Mouse (Mus musculus) Patski (cell line): Measurements from ENCODE around the gene Guca2a. TPM values are rescaled to one million over a fixed set of nuclear protein-coding genes. Genes with fewer than 3 reads are reported as not detected.

Experiments used
- ATAC-seq: fragments of 100-300 bp; one replicate; pipeline ENCODE4 v1.8.0; 2021
- CTCF ChIA-PET: fragments of 350-600 bp; sonication (Branson Sonifier 250); formaldehyde crosslinking; loops from one replicate; lab custom pipeline; 2022; ENCODE audit warnings: inconsistent platforms; lab: Charles Lee
- POLR2A ChIA-PET: fragments of 350-600 bp; sonication (Branson Sonifier 250); formaldehyde crosslinking; loops from one replicate; lab custom pipeline; 2022; ENCODE audit warnings: antibody characterized with exemption, inconsistent platforms; lab: Charles Lee
- DNase-seq: peaks from one replicate; pipeline ENCODE4 v3.0.0-alpha.2; 2011; ENCODE audit warnings: low read depth, low spot score
- H3K27me3 ChIP-seq: fragments of 371-371 bp; one replicate; pipeline ENCODE4 v1.5.1; 2021
- CTCF ChIP-seq: fragments of 100-300 bp; IDR thresholded peaks from one replicate; pipeline ENCODE4 v1.5.1; 2021
- in situ Hi-C: fragments of 300-500 bp; cut with MboI; formaldehyde crosslinking; loops from 3 replicates; pipeline ENCODE4 v1.11.1; 2018; ENCODE audit warnings: low pct_unique_long_range_greater_than_20kb, mixed read lengths
- polyA plus RNA-seq: library from polyadenylated mRNA; unstranded; gene quantifications from one replicate; pipeline ENCODE4 v1.2.3, GENCODE M21; 2021

The Guca2a gene
- not detected for polyA plus RNA-seq

DNA sequence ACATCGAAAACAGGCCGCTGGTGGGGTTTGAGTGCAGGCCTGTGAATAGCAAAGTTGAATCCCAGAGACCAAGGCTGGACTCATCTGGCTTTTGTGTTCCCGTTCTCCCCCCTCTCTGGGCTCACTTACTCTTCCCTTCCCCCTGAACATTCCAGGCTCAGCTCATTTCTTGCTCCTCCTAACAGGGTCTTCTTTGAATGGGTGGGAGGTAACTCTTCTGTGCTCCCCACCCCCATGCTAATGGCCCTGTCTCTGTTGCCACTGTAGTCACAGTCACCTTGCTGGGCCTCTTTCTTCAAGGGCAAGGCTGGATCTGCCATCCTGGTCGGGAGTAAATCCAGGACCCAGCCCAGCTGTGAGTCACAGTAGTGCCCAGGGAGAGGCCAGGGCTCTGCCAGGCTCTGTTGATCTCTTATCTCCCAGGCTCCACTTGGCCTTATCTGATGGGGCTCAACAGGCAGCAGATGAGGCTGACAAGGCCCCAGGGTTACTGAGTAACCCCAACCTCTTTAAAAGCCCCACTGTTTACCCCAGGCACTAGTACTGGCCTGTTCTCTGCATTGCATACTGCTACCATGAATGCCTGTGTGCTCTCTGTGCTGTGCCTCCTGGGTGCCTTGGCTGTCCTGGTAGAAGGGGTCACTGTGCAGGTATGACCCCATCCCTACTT, at the start of gene Guca2a:
Guca2a (plus strand) TSS at position 529 of the 670 bp plus-strand sequence.
- DNase-seq (no peak), ATAC-seq (no peak)
- ChIA-PET CTCF (no interaction called here), POLR2A (no interaction called here)
- in situ Hi-C loops: loop anchor here (10.0 kb wide), 1 partner anchor 203 kb away; no protein-coding TSS in a partner anchor
- no peak for TF ChIP-seq CTCF
- H3K27me3 ChIP-seq: no peaks in the 10 kb centered on the region

GRCm38 (mm10) chr4:119588037-119588436, 49.5 kb upstream of the Guca2a start:
- POLR2A ChIA-PET: no interaction called here
- TF ChIP-seq CTCF: peak; percentile 30
- CTCF ChIA-PET: interaction anchor here (0.8 to 0.9 kb wide), 2 partner anchors 18 to 20 kb away, joined by 3 to 4 read pairs; no protein-coding TSS in a partner anchor
- ATAC-seq (no peak), DNase-seq (no peak)
- no peaks in the 10 kb centered on the region for H3K27me3 ChIP-seq
- in situ Hi-C loops: no loop called here

DNA sequence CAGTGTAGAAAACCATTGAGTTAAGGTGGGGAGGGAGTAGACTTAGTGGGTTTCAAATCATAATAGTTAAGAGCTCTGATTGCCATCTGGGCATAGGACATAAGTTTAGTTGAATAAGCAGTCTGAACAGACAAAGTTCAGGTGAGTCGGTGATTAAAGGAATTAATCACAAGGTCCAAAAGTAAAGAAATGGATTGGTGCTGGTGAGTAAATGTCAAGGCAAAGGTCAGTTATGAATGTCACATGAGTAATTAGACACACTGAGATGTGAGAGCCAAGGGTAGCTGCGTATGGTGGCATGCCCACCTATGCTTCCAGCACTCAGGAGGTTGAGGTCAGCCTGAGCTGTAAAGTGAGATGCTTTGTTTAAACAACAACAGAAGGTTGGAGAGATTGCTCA, 48.1 kb upstream of the Guca2a start:
- H3K27me3 ChIP-seq: no peaks in the 10 kb centered on the region
- no peak for TF ChIP-seq CTCF
- ATAC-seq (no peak), DNase-seq (no peak)
- POLR2A ChIA-PET: interaction anchor here (0.6 kb wide), 1 partner anchor 481 kb away, joined by 3 read pairs; the partner anchor contains the start of gene Slc2a1
- CTCF ChIA-PET: interaction anchor here (0.8 kb wide), 1 partner anchor 36 kb away, joined by 3 read pairs; no protein-coding TSS in a partner anchor
- in situ Hi-C loops: no loop called here

- in situ Hi-C loops: no loop called here
- POLR2A ChIA-PET: no interaction called here
- DNase-seq: no peak
Measured at GRCm38 (mm10) chr4:119590027-119590426, 47.5 kb upstream of the Guca2a start.

DNA sequence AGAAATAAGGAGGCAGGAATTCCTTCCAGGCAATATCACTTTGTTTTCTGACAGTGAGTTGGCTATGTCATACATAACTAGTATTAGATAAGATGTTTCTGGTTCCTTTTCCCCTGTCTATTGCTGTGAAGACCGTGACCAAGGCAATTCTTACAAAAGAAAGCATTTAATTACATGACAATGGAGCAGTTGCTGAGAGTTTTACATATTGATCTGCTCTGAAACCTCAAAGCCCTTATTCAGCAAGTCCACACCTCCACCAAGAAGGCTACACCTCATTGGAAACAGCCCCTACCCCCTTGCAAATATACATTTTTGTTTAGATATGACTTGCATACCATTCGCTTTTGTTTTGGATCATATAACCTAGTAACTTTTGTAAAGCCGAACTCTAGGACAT, 45.0 kb upstream of the Guca2a start:
- POLR2A ChIA-PET: no interaction called here
- in situ Hi-C loops: no loop called here
- DNase-seq: no peak
- TF ChIP-seq CTCF: no peak
- no peaks in the 10 kb centered on the region for H3K27me3 ChIP-seq
- ATAC-seq: no peak
- CTCF ChIA-PET: interaction anchor here (1.6 kb wide), 1 partner anchor 19 kb away, joined by 3 read pairs; no protein-coding TSS in a partner anchor

More at GRCm38 (mm10) chr4:119590027-119590426, 47.5 kb upstream of the Guca2a start:
- H3K27me3 ChIP-seq: no peaks in the 10 kb centered on the region
- CTCF ChIA-PET: interaction anchor here (0.8 kb wide), 1 partner anchor 35 kb away, joined by 3 read pairs; no protein-coding TSS in a partner anchor
- TF ChIP-seq CTCF: no peak
- no peak for ATAC-seq

GRCm38 (mm10) chr4:119594331-119594730, 43.2 kb upstream of the Guca2a start:
- ATAC-seq: no peak
- no peak for DNase-seq
- H3K27me3 ChIP-seq: no peaks in the 10 kb centered on the region
- TF ChIP-seq CTCF: no peak
- in situ Hi-C loops: no loop called here
- ChIA-PET POLR2A (no interaction called here), CTCF (no interaction called here)

GRCm38 (mm10) chr4:119599605-119600004, 37.9 kb upstream of the Guca2a start:
- ATAC-seq: no peak
- ChIA-PET CTCF (no interaction called here), POLR2A (no interaction called here)
- in situ Hi-C loops: no loop called here
- no peaks in the 10 kb centered on the region for H3K27me3 ChIP-seq
- no peak for TF ChIP-seq CTCF
- no peak for DNase-seq

DNA sequence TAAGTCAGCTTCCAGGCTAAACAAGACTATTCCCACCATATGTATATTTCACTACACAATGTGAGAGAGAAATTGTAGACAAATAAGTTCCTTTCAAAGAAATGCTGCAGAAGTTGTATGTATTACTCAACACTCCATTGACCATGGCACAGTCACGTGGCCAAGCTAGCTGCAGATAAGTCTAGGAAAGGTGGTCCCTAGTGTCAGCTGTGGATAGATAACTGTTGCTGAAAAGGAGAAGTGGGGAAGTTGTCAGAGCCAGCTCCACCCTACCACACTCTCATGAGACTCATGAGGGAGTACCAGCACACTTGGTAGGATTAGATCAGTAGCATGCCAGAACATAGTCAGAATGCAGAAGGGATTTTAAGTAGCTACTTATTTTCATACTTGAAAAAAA, 28.0 kb upstream of the Guca2a start:
- no peak for DNase-seq
- no peak for ATAC-seq
- CTCF ChIA-PET: no interaction called here
- TF ChIP-seq CTCF: no peak
- POLR2A ChIA-PET: no interaction called here
- in situ Hi-C loops: no loop called here
- H3K27me3 ChIP-seq: no peaks in the 10 kb centered on the region

GRCm38 (mm10) chr4:119614078-119614477, 23.4 kb upstream of the Guca2a start:
- ChIA-PET POLR2A (no interaction called here), CTCF (no interaction called here)
- in situ Hi-C loops: no loop called here

GRCm38 (mm10) chr4:119614724-119615123, 22.8 kb upstream of the Guca2a start:
- ChIA-PET CTCF (interaction anchor here (1.0 kb wide), 2 partner anchors 12 to 14 kb away, joined by 3 to 4 read pairs; no protein-coding TSS in a partner anchor), POLR2A (no interaction called here)
- DNase-seq: no peak
- no peak for TF ChIP-seq CTCF
- in situ Hi-C loops: no loop called here
- ATAC-seq: no peak
- H3K27me3 ChIP-seq: no peaks in the 10 kb centered on the region

More at GRCm38 (mm10) chr4:119614078-119614477, 23.4 kb upstream of the Guca2a start:
- TF ChIP-seq CTCF: no peak
- DNase-seq (no peak), ATAC-seq (no peak)
- no peaks in the 10 kb centered on the region for H3K27me3 ChIP-seq

DNA sequence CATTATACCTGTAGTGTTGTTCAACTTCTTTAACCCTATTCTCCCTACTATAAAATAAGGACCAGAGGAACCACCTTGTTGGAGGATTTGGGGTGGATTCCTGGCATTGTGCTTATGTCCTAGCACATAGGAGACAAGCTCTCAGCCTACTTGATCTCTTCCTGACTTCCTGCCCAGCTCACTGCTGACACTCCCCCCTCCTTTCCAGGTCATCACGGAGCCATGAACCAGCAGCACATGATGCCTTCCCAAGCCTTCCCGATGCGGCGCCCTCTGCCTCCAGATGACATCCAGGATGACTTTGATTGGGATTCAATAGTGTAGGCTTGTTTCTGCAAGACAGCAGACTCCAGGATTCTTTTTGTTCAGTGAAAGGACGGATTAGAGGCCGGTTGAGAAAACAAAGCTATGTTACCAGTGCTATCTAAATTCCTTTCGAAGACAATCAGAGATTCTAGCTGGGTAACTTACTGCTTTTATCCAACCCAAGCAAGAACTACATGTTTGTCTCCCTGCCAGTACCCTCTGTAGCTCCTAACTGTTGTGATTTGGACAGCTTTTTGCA, 11.3 kb upstream of the Guca2a start:
- ChIA-PET CTCF (interaction anchor here (1.2 kb wide), 1 partner anchor 36 kb away, joined by 3 read pairs; no protein-coding TSS in a partner anchor), POLR2A (no interaction called here)
- in situ Hi-C loops: no loop called here
- DNase-seq (no peak), ATAC-seq (no peak)
- no peaks in the 10 kb centered on the region for H3K27me3 ChIP-seq
- TF ChIP-seq CTCF: no peak
